Mouse (Mus musculus): Measurements from ENCODE around the gene Aplnr.

The Aplnr gene

DNA sequence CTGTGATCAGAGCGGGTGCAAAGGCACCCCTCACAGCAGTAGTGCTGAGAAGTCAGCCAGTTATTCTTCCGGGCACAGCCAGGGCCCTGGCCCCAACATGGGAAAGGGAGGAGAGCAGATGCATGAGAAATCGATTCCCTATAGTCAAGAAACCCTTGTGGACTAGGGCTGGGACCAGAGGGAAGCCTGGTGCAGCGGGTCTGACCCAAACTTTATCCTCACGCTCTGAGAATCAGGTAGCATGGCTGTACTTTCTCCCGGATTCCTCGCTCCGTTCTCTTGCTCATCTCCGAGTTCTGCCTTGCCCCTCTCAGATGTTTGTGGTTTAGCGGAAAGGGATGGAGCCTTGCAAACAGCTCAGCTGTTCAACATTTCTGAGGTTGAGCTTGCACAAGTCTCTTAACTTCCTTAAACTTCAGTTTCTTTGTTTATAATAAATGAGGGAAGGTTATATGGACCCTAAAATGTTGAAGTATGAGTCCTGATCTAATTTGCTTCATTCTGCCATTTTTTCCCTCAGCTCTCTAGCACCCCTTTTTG lies 1.6 kb downstream of the Aplnr start:
- DNase-seq (ENCODE audit: low spot score), result no peak

DNA sequence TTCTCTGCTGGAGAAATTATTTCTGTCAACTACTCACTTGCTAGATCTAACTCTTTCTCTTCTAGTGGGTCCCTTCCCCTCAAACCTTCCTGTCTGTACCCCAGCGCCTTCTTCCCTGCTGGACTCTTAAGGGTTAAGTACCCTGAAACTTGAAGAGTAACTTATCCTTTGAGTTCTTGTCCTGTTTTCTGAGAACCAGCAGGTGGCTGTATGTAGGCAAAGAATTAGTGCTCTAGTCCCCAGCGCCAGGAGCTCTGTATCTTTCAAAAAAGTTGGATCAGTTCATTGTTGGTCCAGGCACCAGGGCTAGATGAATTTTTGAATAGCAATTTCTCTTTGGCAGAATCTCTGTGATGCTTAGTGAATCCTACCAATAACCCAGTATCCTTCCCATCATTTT lies 2.1 kb downstream of the Aplnr start:
- DNase-seq (ENCODE audit: low spot score), result no peak

DNA sequence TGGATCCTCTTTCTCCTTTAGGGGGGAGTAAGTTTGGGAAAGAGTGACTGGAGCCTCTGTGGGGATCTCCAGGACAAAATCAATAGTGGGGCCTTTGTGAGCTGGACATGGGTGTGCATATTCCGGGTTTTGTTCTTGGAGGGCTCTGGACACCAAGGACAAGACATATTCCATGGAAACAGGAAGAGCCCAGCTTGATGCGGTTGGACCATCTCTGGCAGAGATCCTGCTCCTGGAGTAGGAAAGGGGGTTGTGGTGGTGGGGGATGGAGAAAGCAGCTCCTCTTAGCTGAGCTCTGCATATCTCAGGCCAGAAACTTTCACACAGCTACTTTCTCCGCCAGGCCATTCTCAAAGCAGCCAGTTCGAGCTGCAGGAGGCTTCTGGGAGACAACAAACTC lies 3.4 kb downstream of the Aplnr start:
- no peak for DNase-seq (ENCODE audit: low spot score)

DNA sequence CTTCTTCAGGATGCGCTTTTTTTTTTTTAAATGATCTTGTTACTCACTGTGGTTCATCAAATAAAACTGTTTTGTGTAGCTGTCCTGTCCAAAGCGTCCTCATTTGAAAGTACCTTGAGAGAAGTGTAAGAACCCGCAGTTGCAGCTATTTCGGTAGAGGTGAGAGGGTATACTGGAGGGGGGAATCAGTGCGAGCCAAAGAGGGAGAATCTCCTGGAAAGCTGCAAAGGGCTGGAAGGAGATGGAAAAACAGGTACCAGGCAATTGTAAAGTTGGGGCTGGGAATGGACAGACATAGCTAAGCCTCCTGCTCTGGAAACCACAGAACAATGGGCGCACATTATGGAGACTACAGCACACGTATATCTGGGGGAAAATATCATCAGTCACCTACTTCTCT lies 3.8 kb downstream of the Aplnr start:
- no peak for DNase-seq (ENCODE audit: low spot score)

DNA sequence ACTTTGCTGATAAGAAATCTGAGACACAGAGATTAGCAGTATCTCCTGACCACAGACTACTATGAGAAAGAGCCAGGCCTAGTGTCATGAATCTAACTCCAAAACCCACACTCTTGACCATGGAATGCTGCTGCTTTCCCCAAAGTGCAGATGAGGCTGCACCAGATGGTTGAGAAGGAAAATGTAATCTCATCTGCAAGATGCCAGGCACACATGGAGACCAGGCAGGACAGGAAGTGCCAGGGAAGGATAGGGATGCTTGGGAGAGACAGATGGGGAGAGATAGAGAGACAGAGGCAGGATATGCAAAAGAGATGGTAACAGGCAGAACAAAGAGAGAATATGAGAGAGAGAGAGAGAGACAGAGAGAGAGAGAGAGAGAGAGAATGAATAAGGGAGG lies 4.8 kb downstream of the Aplnr start:
- no peak for DNase-seq (ENCODE audit: low spot score)

DNA sequence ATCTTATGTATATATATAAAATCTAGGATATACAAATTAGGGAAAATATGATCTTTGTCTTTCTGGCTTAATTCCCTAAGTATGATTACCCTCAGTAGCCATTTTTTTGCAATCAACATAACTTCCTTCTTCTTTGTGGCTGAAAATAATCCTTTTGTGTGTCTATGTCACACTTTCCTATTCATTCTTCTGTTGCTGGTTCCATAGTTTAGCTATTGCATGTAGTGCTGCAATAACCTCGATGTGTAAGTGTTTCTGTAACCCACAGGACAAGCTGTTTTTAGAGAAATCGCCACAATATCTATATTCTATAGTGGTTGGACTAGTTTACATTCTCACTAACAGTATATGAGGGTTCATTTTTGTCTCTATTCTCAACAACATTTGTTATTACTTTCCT lies 8.9 kb downstream of the Aplnr start:
- DNase-seq (ENCODE audit: low spot score), result no peak

DNA sequence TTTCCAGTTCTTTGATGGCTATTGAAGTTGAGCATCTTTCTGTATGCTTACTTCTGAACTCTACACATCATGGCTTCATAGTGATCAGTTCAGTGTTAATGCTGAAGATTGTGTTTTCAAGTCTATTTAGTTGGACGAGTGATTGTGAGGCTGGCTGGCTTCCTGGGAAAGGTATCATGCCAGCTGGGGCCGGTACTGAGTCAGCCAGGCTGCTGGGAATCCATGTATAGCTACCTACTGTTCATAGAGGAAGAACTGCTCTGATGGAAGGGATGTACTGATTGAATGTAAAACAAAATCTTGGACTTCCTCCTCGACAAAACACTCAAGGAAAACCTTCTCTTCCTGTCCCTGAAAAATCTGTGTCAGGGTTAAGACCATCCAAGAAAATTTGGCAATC lies 9.3 kb downstream of the Aplnr start:
- DNase-seq (ENCODE audit: low spot score), result no peak

DNA sequence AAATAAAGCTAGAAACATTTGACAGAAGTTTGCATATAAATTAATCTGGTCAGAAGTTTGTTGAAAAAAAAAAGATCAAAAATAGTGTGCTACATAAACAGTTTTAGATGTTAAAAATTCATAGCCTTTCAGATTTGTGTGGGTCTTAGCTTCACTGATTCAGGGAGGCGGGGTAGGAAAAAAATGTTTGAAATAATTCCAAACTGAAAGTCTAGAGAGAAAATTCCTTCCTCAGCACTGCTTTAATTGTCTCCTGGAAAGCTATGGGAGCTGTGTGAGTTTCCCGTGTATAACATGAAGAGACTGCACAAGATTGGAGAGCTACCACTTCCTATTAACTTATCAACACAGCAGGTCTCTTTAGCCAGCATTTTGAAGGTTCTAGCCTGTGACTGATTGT lies 11.5 kb downstream of the Aplnr start:
- DNase-seq (ENCODE audit: low spot score), result no peak

DNA sequence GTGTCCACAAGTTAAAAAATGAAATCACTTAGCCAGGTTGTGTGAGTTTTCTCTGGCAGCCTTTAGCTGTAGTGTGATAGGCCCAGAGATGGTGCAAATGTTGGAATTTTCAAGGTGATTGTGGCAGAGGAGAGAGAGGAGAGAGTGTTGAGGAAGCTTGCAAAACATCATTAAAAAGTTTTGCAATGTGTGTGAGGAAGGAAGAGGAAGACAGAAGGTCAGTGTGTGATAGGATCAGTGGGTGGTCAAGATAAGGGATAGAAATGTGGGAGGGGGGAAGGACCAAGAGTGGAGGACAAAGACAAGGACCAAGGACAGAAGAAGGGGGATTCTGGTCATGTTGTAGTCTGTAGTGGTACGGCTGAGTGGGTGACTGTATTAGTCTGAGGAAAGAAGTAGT lies 14.3 kb downstream of the Aplnr start:
- DNase-seq (ENCODE audit: low spot score), result no peak

DNA sequence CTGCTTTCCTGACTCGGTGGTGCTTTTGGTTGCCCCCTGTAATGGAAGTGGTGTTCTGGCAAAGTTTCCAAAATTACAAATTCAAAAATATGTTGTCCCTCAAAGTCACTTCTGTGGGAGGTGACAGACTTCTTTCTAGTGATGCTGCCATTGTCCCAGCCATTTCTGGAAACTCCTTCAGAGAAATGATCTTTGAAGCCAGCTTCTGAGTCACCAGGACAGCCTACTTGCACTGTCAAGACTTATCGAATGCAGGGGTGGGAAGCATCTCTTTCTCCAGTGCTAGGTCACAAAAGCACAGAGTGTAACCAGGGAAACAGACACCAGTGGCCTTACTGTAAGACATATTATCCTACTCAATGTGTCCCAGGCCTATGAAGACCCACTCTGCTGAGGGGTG lies 15.2 kb downstream of the Aplnr start:
- DNase-seq (ENCODE audit: low spot score), result no peak

DNA sequence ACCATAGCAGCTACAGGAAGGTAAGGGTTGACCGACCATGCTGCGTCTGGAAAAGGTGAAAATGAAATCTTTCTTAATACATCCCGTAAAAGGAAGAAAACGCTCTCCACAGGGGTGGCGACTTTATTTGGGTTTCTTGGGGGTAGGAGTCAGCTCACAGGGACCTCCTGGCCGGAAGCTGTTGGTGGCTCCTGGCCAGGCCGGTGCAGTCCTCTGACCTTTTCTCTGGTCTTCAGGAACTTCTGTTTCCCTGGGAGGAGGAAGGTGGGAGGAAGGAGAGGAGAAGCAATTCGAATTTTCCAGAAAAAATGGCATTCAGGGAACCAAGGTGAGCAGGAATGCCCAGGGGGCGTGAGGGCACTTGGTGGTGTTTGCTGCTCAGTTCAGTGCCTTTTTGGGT lies 19.3 kb downstream of the Aplnr start:
- no peak for DNase-seq (ENCODE audit: low spot score)

DNA sequence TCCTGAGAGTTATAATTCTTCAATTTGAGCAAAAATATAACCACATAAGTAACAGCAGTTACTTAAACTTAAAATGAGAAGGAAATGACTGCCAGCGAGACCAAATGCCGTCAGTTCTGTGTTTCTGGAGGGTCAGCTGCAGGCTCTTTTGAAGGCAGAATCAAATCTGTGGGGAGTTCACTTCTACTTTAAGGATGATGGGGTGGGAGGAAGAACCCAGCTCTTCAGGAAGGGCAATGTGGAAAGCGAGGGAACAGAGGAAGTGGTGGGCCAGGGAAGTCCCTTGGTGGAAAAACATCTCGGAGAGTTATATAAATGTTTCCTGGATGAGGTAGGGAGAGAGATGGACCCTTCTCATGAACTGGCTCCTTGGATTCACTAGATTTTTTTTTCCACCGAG lies 20.1 kb downstream of the Aplnr start:
- no peak for DNase-seq (ENCODE audit: low spot score)

DNA sequence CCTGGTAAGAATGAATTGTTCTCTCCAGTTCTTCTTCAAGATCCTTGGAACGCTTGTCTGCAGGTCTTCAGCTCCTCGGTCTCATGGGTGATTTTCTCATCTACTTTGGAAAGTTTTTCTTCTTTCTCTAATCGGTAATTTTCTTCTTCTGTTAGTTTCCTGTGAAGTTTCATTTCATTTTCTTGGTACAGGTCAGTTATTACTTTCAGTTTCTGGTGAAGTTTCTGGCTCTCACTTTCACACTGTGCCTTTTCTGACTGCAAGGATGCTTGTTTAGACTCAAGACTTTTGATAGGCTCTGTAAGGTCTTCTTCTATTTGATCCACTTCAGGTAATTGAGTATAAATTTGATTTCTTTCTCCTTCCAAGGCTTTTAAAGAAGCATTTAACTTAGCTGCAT lies 21.4 kb downstream of the Aplnr start:
- no peak for DNase-seq (ENCODE audit: low spot score)

DNA sequence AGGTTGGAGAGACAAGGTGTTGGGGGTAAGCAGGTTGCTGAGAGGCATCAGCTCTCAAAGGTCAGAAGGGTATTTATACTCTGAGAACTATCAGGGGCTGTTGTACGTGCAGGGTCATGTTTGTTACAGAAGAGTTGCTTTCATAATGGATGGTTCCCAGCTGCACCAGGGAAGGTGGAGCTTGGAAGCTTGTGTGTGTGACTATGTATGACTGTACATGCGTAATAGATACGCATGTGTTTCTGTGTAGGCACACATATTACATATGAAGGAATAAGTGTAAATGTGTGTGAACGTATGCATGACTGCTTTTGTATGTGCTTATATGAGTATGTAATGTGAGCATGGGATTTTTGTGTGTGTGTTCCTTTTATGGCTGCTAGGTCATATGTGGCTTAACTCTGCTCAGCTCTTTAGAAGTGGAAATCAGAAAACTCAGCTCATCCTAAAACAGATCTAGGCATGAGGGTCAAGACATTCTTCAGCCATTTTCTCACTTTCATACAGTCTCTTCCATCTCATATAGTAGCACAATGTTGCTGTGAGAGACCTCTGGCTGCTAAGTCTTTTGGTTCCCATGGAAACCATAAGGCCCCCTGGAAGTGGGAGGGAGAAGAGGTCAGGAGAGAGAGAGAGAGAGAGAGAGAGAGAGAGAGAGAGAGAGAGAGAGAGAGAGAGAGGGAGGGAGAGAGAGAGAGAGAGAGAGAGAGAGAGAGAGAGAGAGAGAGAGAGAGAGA lies 25.0 kb downstream of the Aplnr start:
- DNase-seq (ENCODE audit: low spot score), result no peak

DNA sequence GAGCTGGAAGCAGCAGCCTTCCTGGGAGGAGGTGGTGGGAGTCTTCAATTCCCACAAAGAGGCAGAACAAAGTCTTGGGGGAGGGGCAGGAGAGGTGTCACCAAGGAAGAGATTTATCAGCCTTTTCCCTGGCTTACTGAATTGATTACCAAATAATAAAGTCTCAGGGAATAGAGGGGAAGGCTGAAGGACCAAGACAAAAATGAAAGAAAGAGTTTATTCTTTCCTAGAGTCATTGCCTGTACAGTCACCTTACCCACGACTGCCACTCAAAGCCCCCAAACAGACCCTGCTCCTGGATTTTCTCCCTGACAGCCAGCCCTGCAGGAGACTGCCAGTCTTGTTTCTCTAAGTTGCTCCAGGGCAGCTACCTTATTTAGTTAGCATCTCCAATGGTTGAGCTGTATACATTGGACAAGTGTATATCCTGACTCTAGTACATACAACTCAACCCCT lies 25.6 kb downstream of the Aplnr start:
- no peak for DNase-seq (ENCODE audit: low spot score)

DNA sequence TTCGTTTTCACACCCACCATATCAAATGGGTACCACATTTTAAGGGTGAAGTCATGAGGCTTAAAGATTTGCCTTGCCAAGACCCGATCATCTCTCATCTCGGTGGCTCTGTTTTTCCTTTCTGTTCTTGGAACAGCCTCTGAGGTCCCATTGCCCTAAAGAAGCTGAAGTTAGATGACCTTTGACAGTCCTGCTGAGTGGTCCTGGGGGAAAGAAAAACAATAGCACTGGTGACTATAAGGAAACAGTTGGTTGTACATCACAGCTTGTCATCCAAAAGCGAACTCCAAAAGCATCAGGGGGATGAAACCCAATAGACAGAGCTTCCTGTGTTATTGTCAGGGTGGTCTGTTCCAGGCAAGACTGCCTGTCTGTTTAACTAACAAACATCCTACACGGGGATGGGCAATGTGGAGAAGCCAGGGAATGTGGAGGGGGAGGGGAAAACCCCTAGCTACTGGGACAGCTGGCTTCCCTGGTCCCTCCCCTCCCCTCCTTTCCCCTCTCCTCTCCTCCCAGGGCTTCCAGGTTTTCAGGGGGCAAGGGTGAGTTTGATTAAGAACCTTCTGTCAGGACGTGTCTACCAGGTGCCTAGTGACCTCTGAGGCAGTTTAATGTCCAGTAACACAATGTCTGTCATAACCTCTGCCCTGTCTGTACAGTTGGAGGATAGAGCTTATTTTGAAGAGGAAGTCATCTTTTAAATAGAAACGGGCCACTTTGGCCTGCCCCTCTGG lies 27.5 kb downstream of the Aplnr start:
- DNase-seq (ENCODE audit: low spot score), result no peak

DNA sequence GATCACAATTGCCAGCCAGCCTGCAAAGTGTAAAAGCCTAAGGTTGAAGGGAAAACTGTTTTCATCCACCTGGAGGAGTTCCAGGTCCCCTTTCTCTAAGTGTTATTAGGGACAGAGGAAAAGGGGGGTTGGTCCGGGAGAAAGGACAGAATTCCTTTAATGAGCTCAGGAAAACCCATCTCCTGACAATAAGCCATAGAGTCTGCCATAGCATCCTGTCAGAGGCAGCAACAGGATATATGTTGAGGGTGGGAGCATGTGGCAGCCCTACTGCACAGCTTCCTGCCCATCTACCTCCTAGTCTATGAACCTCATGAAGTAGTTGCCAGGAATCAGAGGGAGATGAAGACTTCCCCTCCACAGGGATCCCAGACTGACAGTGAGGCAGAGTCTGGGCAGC lies 31.6 kb downstream of the Aplnr start:
- DNase-seq (ENCODE audit: low spot score), result no peak

DNA sequence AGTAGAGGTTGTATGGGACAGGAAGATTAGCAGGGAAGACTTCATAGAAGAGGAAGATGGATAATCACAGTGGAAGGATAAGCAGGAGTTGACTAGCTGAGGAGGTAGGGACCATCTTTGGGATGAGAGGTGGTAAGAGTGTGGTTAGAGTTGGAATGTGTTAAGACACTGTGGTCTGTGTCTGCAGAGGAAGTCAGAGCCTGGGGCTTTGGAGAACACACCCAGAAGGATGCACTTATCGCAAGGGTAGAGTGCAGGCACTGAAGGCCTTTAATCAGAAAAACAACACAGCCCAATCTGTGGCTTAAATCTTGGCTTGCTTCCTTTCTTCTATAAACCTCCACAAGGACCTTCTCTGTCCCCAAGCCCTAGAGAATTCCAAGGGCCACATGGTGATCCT lies 32.3 kb downstream of the Aplnr start:
- DNase-seq (ENCODE audit: low spot score), result no peak

DNA sequence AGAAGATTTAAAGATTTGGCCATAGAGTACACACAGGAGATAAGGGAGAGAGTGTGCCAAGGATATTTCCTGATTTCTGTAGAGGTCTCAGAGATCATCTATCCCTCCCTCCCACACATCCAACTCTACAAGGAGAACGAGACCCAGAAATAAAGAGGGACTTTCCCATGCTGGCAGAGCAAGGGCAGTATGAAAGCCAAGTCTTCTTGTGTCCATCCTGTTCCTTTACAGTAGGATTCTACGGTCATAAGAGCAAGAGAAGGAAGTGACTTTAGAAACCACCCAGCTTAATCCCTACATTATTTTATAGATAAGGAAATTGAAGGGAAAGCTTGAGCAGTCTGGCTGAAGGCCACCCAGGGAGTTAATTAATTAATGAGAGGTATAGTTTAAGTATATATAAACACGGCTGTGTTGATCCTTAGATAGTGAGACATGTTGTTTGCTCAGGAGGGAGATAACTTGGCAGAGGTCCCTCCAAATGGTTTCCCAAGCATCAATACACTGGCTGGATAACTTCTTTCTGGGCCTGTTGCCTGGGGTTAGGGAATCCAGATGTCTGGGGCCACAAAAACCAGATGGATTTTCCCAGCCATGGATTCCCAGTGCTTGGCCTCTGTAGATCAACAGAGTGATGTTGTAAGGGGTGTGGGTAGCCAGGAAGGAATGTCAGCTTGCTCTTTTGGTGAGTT lies 36.2 kb downstream of the Aplnr start:
- peak; percentile 31 for DNase-seq (ENCODE audit: low spot score)

DNA sequence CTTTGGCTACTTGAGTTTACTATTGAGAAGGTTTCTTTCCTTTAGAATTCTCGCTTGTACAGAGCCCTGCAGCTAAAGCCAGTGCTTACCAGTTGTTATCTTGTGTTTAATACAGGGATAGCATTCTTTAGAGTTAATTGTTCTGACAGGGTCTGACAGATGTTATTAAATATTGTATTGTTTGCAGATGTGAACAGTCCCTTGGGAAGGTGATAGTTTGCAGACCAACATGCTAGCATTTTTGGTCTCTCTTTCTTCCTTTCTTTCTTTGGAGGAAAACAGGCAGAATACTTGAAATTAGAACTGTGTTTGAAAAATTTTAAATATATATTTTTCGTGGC lies 36.7 kb downstream of the Aplnr start:
- no peak for DNase-seq (ENCODE audit: low spot score)

DNA sequence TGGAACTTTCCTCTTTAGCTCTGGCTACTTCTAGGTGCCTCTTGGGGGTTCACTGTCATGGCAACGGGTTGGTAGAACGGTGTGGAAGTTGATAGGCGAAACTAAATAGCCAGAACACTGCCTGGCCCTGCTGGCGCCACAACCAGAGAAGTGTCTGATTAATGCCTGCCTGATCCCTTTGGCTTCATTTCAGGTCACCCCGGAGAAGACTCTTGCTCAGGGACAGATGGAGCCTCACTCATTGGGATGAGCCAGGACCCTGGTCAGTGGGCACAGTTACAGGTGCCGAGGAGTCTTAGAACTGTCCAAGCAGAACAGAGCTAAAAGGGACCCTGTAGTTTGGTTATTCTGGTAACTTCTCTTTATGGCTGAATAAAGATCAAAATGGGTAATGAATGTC lies 37.5 kb downstream of the Aplnr start:
- no peak for DNase-seq (ENCODE audit: low spot score)

DNA sequence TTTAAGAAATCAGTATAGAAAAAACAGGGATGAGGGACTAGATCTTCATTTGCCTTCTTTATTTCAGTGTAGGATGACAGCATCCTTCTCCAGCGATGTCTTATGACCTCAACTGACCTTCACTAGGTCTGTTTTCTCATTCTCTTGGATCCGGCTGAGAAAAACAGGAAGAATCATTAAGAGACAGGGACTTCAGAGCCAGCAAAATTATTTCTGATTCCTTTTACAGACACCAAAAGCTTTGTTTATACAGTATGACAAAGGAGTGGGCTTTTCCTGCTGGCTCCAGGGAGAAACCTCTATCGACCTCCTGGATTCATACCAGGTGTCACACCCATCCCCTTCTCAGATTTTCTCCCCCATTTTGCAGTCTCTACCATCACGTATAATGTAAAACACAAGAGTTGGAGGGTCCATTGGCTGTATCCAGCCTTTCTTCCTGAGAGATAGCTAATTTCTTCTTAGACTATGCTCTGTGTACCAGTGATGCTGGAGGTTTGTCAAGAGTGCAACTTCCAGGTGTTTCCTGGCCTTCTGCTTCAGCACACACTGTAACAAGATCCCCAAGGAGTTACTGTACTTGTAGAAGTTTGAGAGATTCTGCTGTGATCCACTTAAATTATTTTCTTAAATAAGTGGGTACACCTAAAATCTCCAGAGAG lies 42.2 kb downstream of the Aplnr start:
- DNase-seq (ENCODE audit: low spot score), result no peak

Data from ovary, adult 18-20 months (tissue).